Mouse (Mus musculus) left cerebral cortex, adult 18-20 months (tissue): Measurements from ENCODE around the gene Prkcb. TPM values are rescaled to one million over a fixed set of nuclear protein-coding genes. Genes with fewer than 3 reads are reported as not detected.

Experiments
- DNase-seq, 2 experiments: peaks; one replicate each; pipeline ENCODE4 v3.0.0; 2021 to 2022; ENCODE audit warnings: low spot score in 2 of 2, mixed read lengths in 1 of 2
- total RNA-seq, 2 experiments: library from RNA; stranded (reverse); gene quantifications; 2 replicates each; pipeline ENCODE4 v1.2.3; 2021

Gene Prkcb
- total RNA-seq, 2 experiments from 2014 or later, result 871 to 890 TPM

DNA sequence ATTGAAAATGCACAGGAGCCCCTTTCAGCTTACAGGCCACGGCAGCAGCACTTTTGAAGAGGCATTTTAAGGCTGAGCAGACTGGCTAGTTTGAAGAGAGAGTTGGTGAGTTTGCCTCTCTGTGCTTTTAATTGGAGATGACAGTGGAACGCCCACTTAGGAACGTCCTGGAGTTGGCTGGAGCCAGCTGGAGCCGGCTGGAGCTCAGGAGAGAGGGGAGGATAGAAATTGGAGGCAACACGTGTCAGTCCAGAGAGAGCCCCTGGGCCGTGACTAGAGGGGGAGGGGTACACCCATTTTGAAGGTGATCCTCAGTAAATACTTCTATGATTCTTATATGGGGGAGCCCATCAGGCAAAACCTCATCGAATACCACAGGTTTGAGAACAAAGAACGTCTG, 287.0 kb downstream of the Prkcb start:
- DNase-seq, result peak; percentile 46 to 62

DNA sequence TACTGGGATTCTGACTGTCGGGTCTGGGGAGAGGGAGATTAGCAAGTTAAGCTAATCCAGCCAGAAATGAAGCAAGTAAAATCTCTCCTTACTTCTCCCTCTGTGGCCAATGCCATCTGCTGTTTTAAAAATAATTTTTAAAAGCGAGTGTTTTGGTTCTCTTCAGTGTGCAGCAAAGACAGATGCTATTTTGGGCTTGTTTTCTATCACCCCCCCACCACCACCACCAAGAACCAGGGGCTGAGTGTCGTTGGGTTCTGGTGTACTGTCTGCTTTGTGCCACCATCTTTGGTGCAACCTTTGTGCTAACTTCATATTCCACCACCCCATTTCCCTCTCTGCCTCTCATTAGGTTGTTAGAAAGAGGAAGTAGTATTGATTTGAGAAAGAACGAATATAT, 289.0 kb downstream of the Prkcb start:
- no peak for DNase-seq

DNA sequence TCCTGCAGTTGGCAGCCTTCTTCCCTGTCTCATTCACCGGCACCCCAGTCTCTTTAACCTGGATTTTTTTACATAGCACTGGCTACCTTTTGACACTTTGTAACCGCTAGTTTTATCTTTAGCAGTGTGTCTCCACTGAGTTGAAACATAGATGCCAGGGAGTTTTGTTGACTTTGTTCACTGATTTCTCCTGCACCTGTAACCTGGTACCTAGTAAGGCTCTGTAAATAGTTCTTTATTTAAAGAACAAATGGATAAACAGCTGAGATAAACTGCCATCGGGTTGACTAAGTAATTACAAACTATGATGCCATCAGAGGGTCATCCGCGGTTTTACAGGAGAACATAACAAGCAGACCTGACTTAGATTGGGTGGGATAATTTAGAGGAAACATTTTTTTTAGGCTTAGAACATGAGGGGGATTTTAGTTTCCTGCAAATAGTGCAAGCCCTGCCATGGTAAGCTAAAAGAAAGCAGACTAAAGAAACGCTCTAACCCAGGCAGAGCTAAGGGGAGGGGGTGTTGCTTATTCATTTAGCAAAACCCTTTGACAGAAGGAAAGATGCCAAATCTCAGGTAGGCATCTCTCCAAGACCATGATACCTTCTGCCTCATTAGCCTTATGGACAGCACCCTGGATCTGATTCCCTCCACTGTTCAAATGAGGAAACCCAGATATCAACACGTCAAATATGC, 291.1 kb downstream of the Prkcb start:
- DNase-seq, result no peak

- DNase-seq, result no peak
Measured at GRCm38 (mm10) chr7:122580158-122580475, 291.6 kb downstream of the Prkcb start.

DNA sequence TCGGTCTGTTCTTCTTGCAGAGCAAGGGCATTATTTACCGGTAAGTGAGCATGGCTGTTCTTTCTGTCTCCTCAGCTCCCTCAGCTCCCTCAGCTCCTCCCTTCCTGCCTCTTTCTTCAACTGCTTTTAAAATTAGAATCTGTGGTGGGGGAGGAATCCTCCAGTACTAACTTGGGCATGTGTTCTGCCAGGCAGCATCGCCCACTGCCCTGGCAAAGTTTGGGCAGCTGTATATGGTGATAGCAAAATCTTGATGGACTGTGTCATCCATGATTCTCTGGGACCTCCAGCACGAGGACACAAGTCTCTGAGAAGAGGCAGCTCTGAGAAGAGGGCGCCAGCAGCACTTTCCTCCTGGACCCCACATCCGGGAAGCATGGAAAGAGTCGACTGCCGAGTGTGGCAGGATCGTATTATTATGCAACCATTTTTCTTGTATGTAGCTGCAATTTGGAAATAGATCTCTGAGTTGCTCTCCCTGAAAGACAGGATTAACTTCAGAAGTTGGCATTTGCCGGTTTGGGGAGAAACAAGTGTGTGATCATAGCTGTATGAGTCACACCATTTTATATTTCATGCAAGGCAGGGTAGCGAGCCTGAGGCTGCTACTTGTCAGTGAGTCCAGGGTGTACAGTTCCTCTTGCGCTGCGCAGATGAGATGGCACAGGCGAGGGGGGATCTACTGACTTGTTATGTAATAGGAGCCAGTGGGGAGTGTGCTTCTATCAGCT, 296.0 kb downstream of the Prkcb start:
- DNase-seq, result peak; percentile 68 to 83

DNA sequence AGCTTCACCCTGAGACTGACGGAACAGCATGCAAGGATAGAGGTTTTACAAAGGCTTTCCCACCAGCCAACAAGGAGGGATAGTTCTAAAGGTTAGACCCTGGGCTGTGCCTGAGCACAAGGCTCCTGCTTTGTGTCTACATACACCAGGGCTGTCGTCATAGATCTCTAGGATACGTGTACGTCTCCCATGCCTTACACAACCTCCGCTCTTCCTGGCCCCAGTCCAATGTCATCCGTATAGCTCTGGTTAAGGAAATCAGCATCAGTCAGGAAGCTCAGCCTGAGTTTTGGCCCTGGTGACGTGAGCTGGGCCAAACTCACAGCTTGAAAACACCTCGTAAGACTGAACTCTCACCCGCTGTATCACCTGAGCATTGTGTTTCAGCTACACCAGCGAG, 307.3 kb downstream of the Prkcb start:
- no peak for DNase-seq

DNA sequence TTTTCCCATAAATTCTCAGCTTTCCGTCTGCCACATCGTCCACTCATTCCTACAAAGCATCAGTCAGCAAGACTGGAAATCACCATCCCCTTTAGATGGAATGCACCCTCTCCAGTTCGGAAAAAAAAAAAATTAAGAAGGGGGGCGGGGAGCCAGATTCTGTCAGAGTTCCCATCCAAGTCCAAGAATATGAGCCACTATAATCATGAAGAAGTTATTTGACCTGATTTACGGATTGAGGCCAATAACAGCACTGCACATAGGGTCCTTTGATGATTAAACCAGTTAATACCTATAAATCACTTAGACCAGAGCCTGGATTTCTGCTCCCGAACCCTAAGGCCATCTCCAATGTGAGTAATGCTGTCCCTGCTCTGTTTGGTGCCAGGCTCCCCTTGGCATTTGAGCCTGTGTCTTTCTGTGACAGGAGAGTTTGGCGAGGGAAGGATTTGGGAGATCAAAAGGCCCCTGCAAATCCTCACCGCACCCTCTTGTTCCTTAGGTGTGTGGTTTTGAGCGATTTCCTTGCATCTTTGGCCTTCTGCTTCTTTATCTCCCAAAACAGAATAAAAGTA, 308.1 kb downstream of the Prkcb start:
- no peak for DNase-seq

GRCm38 (mm10) chr7:122597313-122597712, 308.8 kb downstream of the Prkcb start:
- DNase-seq, result peak in 1 of 2 experiments; percentile 17

DNA sequence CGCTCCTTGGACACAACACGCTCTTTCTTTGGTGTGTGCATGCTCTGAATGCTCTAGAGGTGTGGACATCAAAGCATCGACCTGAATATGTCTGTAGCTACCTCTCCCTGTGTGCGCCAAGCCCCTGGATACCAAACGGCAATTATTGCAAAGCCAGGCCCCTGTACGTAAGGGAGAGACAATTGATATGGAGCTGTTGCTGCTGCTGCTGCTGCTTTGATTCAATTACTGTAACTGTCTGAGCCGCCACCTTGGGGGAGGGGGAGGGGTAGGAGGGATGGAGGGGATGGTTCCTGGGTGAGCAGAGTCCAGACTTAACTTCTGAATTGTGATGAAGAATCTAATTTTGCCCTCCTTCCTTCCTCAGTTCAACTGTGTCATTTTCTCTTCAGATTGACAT, 312.3 kb downstream of the Prkcb start:
- DNase-seq, result no peak

DNA sequence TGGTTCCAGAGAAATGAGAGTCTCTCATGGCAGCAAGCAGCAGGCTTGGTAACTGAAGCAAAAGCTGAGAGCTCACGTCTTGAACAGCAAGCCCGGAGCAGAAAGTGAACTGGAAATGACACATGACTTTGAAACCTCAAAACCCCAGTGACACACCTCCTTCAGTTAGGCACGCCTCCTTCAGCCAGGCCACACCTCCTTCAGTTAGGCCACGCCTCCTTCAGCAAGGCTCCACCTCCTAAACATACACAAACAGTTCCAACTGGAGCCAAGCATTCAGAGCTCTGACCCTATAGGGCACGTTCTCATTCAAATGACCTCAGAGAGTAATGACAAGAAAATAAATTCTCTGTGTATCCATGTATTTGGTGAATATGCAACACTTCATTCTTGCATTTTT, 316.5 kb downstream of the Prkcb start:
- no peak for DNase-seq

DNA sequence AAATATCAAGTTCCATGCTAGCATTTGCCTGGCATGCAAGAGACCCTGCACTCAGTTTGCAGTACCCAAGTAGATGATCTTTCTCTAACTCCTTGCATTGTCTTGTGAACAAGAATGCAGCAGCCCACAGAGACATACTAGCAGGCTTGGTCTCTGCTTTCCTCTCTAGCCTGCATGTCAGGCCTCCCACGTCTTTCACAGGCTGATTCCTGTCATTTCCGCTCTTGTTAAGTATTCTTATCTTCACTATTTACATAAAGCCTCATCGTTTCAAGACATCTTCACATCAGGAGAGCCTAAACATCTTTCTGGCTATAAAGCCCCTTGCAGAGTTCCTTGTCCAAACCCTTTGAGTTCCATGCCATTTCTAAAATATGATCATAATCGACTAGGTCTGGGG, 320.9 kb downstream of the Prkcb start:
- DNase-seq, result no peak

DNA sequence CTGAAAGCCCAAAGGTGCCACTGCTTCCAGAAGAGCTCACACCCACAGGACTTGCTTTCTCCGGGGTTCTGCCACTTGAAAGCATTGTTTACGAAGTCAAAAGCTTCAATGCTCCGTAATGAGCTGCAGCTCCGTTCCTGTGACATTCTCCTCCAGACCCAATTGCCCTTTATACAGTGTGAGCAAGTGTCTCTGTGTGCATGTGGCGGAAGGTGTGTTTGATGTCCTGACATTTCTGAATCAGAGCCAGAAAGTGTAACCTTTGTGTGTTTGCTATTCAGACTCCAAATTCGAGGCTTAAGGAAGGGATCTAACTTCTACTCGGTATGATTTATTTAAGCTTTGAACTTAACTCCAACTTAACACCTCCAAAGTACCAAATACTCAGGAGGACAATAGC, 321.6 kb downstream of the Prkcb start:
- no peak for DNase-seq

GRCm38 (mm10) chr7:122613876-122614275, 325.3 kb downstream of the Prkcb start:
- no peak for DNase-seq

DNA sequence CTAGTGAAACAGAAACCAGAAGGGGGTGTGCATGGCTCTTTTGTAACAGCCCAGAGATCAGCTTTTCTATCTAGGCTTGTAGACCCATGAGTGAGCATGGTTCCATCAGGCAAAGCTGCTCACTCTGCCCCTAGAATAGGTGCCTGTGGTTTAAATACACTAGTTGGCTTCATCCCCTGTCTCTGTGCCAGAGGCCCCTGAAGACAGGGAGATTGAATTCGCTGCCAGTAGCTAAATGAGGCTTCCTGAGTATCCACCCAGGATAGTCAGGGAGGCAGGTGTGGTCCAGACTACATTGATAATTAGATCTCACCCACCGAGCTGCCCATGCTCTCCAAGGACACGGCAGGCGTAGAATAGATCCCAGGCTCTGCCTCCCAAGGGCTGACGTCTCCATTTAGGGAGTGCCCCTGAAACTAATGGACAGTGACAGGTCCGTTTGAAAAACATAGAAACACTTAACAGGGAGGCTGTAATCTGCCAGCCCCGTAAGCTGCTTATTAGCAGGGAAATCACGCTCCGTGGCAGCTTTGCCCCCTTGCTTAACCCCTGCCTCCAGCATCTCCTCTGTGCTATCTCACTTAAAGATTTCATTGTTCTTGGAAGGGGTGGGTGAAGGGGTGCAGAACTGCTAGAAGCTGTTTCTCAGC, 333.7 kb downstream of the Prkcb start:
- DNase-seq, result no peak

DNA sequence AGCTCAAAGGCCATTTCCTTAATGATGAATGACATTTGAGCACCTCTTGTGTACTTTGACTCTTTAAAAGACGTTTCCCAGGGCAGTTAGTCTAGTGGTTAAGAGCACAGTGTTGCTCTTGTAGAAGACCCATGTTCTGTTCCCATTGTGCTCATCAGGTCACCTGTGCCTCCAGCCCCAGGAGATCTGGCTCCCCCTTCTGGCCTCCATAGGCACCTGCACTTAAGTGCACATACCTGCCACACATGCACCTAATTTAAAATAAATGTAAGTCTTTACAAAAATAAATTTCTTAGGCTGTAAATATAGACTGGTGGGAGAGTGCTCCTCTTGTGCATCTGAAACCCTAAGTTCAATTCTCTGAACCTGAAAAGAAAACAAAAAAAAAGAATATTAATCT, 335.2 kb downstream of the Prkcb start:
- no peak for DNase-seq

DNA sequence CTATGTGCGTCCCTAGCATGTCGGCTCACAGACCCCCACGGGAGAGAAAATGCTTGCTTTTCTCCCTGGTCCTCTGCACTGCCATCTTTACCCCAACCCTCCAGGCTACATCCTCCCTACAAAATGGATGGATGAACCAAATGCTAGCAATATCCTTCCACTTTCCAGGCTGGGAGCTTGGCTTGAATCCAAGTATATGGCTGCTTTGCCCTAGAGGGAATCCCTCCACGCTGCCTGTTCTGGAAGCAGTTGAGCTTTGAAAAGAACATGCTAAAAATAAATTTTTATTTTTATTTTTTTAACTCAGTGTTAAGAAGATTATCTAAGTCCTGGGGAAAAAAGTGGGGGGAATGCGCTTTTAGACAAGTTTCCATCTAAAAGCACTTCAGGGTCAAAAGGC, 339.5 kb downstream of the Prkcb start:
- DNase-seq, result no peak

GRCm38 (mm10) chr7:122630386-122630785, 341.8 kb downstream of the Prkcb start:
- DNase-seq, result no peak

GRCm38 (mm10) chr7:122631151-122631550, 342.6 kb downstream of the Prkcb start:
- DNase-seq, result no peak

DNA sequence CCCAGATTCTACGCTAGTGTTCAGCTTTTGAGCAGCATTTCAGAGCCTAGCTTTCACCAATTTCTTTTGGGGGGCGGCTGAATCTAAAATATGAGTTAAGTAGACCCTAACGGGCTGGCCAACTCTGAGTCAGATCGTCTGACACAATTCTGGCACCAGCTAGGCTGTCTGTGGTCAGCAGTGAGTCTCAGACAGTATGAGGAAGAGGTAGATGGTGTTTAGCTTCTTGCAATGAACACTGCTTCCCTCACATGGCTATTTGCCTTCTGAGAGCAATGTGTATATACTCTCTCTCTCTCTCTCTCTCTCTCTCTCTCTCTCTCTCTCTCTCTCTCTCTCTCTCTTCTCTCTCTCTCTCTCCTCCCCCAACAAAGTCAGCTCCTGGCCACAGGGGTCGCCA, 344.4 kb downstream of the Prkcb start:
- no peak for DNase-seq

DNA sequence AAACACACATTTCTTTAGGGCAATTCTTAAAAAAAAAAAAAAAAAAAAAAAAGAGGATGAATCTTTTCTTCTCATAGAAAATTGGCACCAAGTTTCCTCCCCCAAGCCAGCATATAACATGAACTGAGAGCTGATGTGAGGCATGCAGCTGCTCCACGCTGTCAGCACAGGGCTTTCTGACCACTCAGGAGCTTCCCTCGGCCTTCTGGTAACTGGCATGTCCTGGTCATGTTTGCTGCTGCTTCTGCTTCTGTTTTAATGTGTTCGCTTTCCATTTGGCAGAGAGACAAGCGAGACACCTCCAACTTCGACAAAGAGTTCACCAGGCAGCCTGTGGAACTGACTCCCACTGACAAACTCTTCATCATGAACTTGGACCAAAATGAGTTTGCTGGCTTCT, 344.9 kb downstream of the Prkcb start:
- no peak for DNase-seq

GRCm38 (mm10) chr7:122643676-122644075, 355.1 kb downstream of the Prkcb start:
- peak in 1 of 2 experiments; percentile 75 for DNase-seq

DNA sequence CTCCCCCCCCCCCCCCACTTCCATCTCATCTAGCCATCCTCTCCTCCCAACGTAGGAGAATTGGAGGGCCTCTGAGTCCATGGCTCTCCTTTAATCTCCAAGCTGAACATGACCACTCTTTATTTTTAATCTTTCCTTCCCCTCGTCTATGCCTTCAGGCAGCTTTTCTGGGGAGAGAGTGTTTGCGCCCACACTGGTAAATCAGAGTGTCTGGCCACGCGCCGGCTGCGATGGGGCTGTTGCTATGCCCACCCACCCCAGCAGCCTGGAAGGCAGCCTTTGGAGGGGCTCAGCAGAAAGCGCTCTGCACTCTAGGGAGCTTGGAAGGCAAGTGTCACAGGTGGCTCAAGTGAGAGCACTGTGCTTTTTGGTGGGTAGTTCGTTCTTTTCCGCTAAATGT, 360.8 kb downstream of the Prkcb start:
- DNase-seq, result peak; percentile 55 to 70
